Mouse (Mus musculus): ENCODE measurements at regions not wholly inside any gene's neighbourhood (a gene's known extent, or its start where the extent isn't known, plus 50 kb on each side); places are given as distances from the start of the nearest gene placed in this dataset.

DNA sequence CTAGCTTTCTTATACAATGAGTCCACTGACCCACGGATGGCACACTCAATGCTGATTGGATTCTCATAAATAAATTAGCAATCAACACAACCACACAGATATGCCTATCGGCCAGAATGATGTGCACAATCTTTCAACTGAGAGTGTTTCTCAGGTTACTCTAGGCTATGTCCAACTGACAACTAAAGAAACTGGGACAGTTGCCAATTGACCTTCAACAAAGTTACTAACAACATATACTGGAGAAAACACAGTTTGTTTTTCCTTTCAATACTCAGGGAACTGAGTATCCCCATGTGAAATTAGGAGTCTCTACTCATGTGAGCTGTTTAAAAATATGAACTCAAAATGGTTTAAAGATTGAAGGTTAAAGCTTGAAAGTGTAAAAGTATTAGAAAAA lies 1052.7 kb upstream of the Cited2 start:
- H3K4me1 ChIP-seq (ENCODE audit: control insufficient read depth, insufficient read depth, low read length) = no peaks in the 10 kb centered on the region
- TF ChIP-seq POLR2A (IDR thresholded peaks at IDR 0.05; ENCODE audit: low read depth, low read length) (no peak), CTCF (IDR thresholded peaks at IDR 0.05; ENCODE audit: borderline replicate concordance, insufficient read depth, low read length) (no peak)
- no peak overlapping the region for H3K4me3 ChIP-seq (ENCODE audit: insufficient read depth, low read length)
- no peak overlapping the region for H3K27ac ChIP-seq (ENCODE audit: insufficient read depth, low read length)

DNA sequence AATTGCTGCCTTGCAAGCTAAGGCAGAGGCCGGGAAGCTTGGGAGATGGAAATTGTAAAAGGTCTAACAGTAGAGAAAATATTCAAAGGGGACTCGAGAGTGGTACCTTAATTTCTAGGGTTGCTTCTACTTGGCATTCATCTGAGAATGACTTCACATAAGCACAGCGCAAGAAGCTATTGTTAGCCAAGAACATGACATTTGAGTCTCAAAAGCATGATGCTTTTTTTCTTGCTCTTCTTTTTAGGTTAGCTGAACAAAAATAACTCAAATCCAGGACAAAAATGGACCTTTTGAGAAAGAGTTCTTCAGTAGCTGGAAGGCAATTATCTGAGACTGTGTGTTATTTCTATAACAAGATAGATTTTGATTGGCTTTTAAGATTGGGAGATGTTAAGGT lies 1042.0 kb upstream of the Cited2 start:
- H3K4me1 ChIP-seq (ENCODE audit: control insufficient read depth, insufficient read depth, low read length) = no peaks in the 10 kb centered on the region
- H3K4me3 ChIP-seq (ENCODE audit: insufficient read depth, low read length) = no peak overlapping the region
- TF ChIP-seq CTCF (IDR thresholded peaks at IDR 0.05; ENCODE audit: borderline replicate concordance, insufficient read depth, low read length) (no peak), POLR2A (IDR thresholded peaks at IDR 0.05; ENCODE audit: low read depth, low read length) (no peak)
- no peak overlapping the region for H3K27ac ChIP-seq (ENCODE audit: insufficient read depth, low read length)

DNA sequence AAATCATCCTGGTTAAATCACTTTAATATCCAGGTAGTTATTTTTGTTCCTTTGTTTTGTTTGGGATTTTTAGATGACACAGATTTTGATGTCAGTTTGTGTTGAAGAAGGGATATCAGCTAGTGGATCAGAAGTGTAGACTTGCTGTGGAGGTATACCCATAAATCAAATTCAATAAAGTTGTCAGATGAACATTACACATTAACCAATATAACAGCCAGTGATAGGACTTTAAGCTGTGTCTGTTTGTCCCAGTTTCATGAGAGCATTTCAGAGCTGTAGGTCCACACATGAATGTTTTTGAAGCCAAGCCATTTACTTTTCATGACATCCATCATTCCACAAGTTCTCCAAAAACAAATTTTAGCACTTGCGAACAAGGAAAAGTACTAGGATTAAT lies 1037.7 kb upstream of the Cited2 start:
- Histone ChIP-seq H3K27ac (ENCODE audit: insufficient read depth, low read length) (no peak overlapping the region), H3K4me1 (ENCODE audit: control insufficient read depth, insufficient read depth, low read length) (no peaks in the 10 kb centered on the region), H3K4me3 (ENCODE audit: insufficient read depth, low read length) (no peak overlapping the region)
- TF ChIP-seq POLR2A (IDR thresholded peaks at IDR 0.05; ENCODE audit: low read depth, low read length) (no peak), CTCF (IDR thresholded peaks at IDR 0.05; ENCODE audit: borderline replicate concordance, insufficient read depth, low read length) (no peak)

DNA sequence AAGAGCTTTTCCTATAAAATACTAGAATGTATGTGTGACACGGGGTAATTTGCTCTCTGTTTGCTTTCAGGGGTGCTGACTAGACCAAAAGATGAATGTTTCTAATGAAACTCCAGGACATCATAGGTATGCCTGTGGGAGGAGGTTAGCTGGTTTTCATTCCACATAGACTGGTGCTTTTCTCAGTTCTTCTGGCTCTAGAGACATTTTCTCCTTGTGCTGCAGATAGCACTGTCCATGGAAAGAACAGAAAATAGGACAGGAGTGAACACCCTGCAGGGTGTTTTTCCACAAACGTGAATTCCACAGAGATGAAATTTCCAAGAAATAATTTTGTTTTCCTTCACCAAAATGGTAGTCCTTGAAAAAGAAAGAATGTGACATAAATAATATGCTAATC lies 1016.0 kb upstream of the Cited2 start:
- Histone ChIP-seq H3K4me1 (ENCODE audit: control insufficient read depth, insufficient read depth, low read length) (no peaks in the 10 kb centered on the region), H3K4me3 (ENCODE audit: insufficient read depth, low read length) (no peak overlapping the region), H3K27ac (ENCODE audit: insufficient read depth, low read length) (no peak overlapping the region)
- TF ChIP-seq POLR2A (IDR thresholded peaks at IDR 0.05; ENCODE audit: low read depth, low read length) (no peak), CTCF (IDR thresholded peaks at IDR 0.05; ENCODE audit: borderline replicate concordance, insufficient read depth, low read length) (no peak)

DNA sequence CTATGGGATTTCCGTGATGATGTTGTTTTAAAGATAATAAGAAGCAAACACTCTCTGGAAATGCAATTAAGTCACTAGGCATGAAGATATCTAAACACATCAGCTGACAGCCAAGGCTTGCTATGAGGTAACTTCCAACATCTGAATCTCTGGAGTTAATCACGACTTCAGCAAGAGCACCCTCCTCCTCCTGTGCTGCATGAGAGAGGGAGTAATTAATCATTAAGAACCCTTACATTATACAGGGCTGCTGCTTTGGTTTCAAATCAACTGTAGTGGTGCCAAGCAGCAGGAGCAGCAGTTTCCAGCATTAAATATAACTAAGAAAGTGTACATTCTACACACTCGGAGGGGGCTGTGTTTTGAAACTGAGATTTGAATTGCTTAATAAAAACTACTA lies 1009.9 kb upstream of the Cited2 start:
- no peak overlapping the region for H3K27ac ChIP-seq (ENCODE audit: insufficient read depth, low read length)
- H3K4me1 ChIP-seq (ENCODE audit: control insufficient read depth, insufficient read depth, low read length) = no peaks in the 10 kb centered on the region
- no peak for TF ChIP-seq POLR2A (IDR thresholded peaks at IDR 0.05; ENCODE audit: low read depth, low read length)
- TF ChIP-seq CTCF (IDR thresholded peaks at IDR 0.05; ENCODE audit: borderline replicate concordance, insufficient read depth, low read length) = no peak
- H3K4me3 ChIP-seq (ENCODE audit: insufficient read depth, low read length) = no peak overlapping the region

DNA sequence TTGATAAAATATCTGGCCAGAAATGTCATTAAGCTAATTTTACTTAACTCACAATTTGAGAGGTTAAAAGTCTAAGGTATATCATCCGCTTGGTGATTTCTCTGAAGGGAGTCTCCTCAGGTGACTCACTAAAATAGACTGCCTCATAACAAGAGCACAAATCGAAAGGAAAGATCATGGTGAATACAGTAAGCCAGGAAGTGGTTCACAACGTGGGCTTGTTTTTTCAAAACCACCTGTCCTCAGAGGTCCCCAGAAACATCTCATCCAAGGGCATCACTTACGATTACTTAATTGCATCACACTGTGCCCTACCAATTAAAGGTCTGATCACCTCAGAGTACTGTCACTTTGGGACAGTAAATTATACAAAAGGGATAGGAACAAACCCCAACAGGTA lies 1009.0 kb upstream of the Cited2 start:
- Histone ChIP-seq H3K4me1 (ENCODE audit: control insufficient read depth, insufficient read depth, low read length) (no peaks in the 10 kb centered on the region), H3K27ac (ENCODE audit: insufficient read depth, low read length) (no peak overlapping the region), H3K4me3 (ENCODE audit: insufficient read depth, low read length) (no peak overlapping the region)
- TF ChIP-seq CTCF (IDR thresholded peaks at IDR 0.05; ENCODE audit: borderline replicate concordance, insufficient read depth, low read length) = no peak
- TF ChIP-seq POLR2A (IDR thresholded peaks at IDR 0.05; ENCODE audit: low read depth, low read length) = no peak

DNA sequence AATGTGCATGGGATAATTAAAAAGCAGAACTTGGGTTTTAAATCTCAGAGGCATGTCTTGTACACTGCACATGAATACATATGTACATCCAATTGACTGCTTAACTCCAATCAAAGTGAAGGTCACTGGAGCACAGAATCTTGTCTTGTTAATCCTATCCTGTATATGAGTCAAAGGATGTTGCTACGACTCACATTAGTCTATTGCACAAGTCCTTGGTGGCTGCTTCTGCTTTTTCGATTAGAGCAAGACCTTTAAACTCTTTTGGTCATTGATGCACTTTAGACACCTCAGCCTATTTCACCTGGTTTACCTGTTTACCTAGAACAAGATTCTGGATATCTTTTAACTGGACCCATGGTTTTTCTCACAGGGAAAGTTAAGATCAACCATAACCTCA lies 1008.5 kb upstream of the Cited2 start:
- H3K27ac ChIP-seq (ENCODE audit: insufficient read depth, low read length) = no peak overlapping the region
- H3K4me1 ChIP-seq (ENCODE audit: control insufficient read depth, insufficient read depth, low read length) = no peaks in the 10 kb centered on the region
- TF ChIP-seq POLR2A (IDR thresholded peaks at IDR 0.05; ENCODE audit: low read depth, low read length) (no peak), CTCF (IDR thresholded peaks at IDR 0.05; ENCODE audit: borderline replicate concordance, insufficient read depth, low read length) (no peak)
- no peak overlapping the region for H3K4me3 ChIP-seq (ENCODE audit: insufficient read depth, low read length)

DNA sequence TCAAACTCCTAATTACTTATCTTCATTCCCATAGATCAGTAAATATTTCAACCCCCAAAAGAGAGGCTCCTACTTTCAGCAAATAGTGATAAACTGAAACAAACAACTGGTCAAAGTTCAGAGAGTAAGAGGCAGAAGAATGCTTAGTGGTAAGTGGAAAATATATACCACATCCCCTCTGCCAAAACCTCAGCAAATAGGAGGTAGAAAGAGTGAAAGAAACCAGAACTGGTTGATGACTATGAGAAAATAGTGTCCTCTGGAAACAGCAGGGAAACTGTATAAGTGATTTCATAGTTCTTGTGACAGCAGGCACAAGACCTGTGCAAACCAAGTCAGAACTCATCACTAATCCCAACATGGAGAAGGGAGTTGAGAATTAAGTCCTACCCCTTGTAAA lies 980.8 kb upstream of the Cited2 start:
- TF ChIP-seq CTCF (IDR thresholded peaks at IDR 0.05; ENCODE audit: borderline replicate concordance, insufficient read depth, low read length) (no peak), POLR2A (IDR thresholded peaks at IDR 0.05; ENCODE audit: low read depth, low read length) (no peak)
- Histone ChIP-seq H3K4me3 (ENCODE audit: insufficient read depth, low read length) (no peak overlapping the region), H3K4me1 (ENCODE audit: control insufficient read depth, insufficient read depth, low read length) (no peaks in the 10 kb centered on the region), H3K27ac (ENCODE audit: insufficient read depth, low read length) (no peak overlapping the region)

DNA sequence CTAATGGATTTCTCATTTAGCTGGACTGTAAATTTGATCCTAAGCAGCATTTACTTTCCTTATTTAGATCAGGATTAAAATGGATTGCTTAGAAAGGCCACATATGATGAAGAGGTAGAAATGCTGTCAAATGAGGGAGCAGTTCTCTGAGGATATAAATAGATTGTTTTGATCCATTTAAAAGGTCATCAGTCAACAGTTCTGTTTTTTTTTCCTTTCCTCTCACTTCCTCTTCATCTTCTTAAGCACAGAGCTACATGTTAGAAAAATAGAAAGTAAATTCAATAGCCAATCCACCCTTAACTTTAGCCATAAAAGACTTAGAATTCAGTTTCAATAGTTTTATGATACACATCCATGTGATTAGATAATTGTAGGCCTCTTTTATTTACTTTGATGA lies 971.5 kb upstream of the Cited2 start:
- Histone ChIP-seq H3K4me1 (ENCODE audit: control insufficient read depth, insufficient read depth, low read length) (no peaks in the 10 kb centered on the region), H3K27ac (ENCODE audit: insufficient read depth, low read length) (no peak overlapping the region), H3K4me3 (ENCODE audit: insufficient read depth, low read length) (no peak overlapping the region)
- TF ChIP-seq POLR2A (IDR thresholded peaks at IDR 0.05; ENCODE audit: low read depth, low read length) (no peak), CTCF (IDR thresholded peaks at IDR 0.05; ENCODE audit: borderline replicate concordance, insufficient read depth, low read length) (no peak)

DNA sequence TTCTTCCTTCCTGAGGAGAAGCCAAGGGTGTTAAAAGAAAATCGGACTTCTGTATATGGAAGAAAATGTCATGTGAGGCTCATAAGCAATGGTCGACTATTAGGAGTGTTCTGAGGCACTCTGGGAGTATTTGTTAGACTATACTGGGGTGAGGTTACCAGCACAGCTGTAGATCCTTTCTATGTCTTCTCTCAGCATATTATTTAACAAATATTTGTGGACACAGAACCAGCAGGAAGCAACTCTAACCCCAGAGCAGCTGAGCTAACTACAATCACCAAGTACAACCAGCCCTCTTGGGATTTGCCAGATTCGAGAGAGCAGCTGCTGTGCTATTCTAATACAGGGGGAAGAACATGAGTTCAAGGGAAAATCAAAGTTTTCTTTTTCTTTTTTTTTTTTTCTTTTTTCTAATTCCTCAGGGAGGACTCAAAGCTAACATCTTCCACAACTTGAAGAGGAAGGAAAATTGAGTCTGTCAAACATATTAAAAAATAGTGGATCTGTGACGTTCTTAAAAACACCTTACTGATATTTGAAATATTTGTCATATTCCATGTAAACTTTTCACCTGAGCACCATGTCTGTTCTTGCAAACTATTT lies 933.3 kb upstream of the Cited2 start:
- no peak overlapping the region for H3K4me3 ChIP-seq (ENCODE audit: insufficient read depth, low read length)
- H3K27ac ChIP-seq (ENCODE audit: insufficient read depth, low read length) = no peak overlapping the region
- H3K4me1 ChIP-seq (ENCODE audit: control insufficient read depth, insufficient read depth, low read length) = no peaks in the 10 kb centered on the region
- TF ChIP-seq CTCF (IDR thresholded peaks at IDR 0.05; ENCODE audit: borderline replicate concordance, insufficient read depth, low read length) = no peak
- no peak for TF ChIP-seq POLR2A (IDR thresholded peaks at IDR 0.05; ENCODE audit: low read depth, low read length)

DNA sequence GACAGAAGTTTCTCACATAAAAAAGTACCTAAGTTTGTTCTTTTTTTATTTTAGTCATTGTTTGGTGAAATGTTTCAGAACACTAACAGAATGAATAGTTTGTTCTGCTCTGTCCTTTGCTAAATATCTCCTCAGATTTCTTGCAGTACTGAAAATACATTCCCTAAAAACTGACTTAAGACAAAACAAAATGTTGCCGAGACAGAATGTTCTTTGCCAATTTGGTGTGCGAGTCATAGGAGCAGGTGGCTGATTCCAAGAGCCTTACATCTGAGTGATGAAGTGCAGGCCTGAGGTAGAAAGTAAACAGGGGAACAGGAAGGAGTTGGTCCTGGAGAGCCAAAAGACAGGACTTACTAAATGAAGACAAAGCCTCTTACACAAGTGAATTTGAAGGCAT lies 919.0 kb upstream of the Cited2 start:
- Histone ChIP-seq H3K27ac (ENCODE audit: insufficient read depth, low read length) (no peak overlapping the region), H3K4me3 (ENCODE audit: insufficient read depth, low read length) (no peak overlapping the region), H3K4me1 (ENCODE audit: control insufficient read depth, insufficient read depth, low read length) (no peaks in the 10 kb centered on the region)
- TF ChIP-seq CTCF (IDR thresholded peaks at IDR 0.05; ENCODE audit: borderline replicate concordance, insufficient read depth, low read length) (no peak), POLR2A (IDR thresholded peaks at IDR 0.05; ENCODE audit: low read depth, low read length) (no peak)
